Mouse (Mus musculus) left cerebral cortex, postnatal 4 days (tissue): ENCODE measurements around the gene Brinp1. TPM values are rescaled to one million over a fixed set of nuclear protein-coding genes. Genes with fewer than 3 reads are reported as not detected.
A peak's percentile ranks its signal among the peaks of the same experiment; 100 is the strongest.
"Not testable (repeated sequence)": the region's sequence is repeated elsewhere in the genome, so short reads cannot be mapped to it uniquely, and the experiment has no call there.

Source experiments
- DNase-seq: peaks from one replicate; pipeline ENCODE4 v3.0.0-alpha.2; 2022
- intact Hi-C: fragments of 180-260 bp; cut with DNase I; formaldehyde crosslinking; loops from one replicate; pipeline ENCODE4 v1.15.1; 2025
- total RNA-seq, 2 experiments: library from RNA; stranded (reverse); gene quantifications; 2 replicates each; pipeline ENCODE4 v1.2.3; 2021

The Brinp1 gene
- total RNA-seq, 2 experiments from 2014 or later = 127 to 133 TPM

GRCm38 (mm10) chr4:68846976-68847375, 107.2 kb downstream of the Brinp1 start:
- intact Hi-C loops = loop anchor here (10.0 kb wide), 1 partner anchor 822 kb away; no protein-coding TSS in a partner anchor
- peak; percentile 4 for DNase-seq

- DNase-seq = peak; percentile 32
- intact Hi-C loops = loop anchor here (10.0 kb wide), 1 partner anchor 821 kb away; no protein-coding TSS in a partner anchor
Measured at GRCm38 (mm10) chr4:68845964-68846363, 108.2 kb downstream of the Brinp1 start.

GRCm38 (mm10) chr4:68813997-68814396, 140.2 kb downstream of the Brinp1 start:
- intact Hi-C loops = not testable (repeated sequence)

GRCm38 (mm10) chr4:68806502-68806901, 147.7 kb downstream of the Brinp1 start:
- intact Hi-C loops = no loop called here
- no peak for DNase-seq

More at GRCm38 (mm10) chr4:68813997-68814396, 140.2 kb downstream of the Brinp1 start:
- not testable (repeated sequence) for DNase-seq

GRCm38 (mm10) chr4:68801923-68802855, 152.0 kb downstream of the Brinp1 start:
- intact Hi-C loops = no loop called here
- no peak for DNase-seq

GRCm38 (mm10) chr4:68790003-68790402, 164.2 kb downstream of the Brinp1 start:
- DNase-seq = peak; percentile 14
- intact Hi-C loops = no loop called here

- intact Hi-C loops = no loop called here
Measured at GRCm38 (mm10) chr4:68788477-68788999, 165.7 kb downstream of the Brinp1 start.

GRCm38 (mm10) chr4:68787642-68788041, 166.6 kb downstream of the Brinp1 start:
- DNase-seq = peak; percentile 32

More at GRCm38 (mm10) chr4:68788477-68788999, 165.7 kb downstream of the Brinp1 start:
- DNase-seq = no peak

GRCm38 (mm10) chr4:68768256-68768655, 185.9 kb downstream of the Brinp1 start:
- intact Hi-C loops = no loop called here
- DNase-seq = peak; percentile 47

More at GRCm38 (mm10) chr4:68787642-68788041, 166.6 kb downstream of the Brinp1 start:
- intact Hi-C loops = no loop called here

- intact Hi-C loops = no loop called here
- DNase-seq = no peak
Measured at GRCm38 (mm10) chr4:68767393-68767792, 186.8 kb downstream of the Brinp1 start.

- DNase-seq = peak; percentile 20
- intact Hi-C loops = no loop called here
Measured at GRCm38 (mm10) chr4:68765772-68766573, 188.2 kb downstream of the Brinp1 start.

GRCm38 (mm10) chr4:68764937-68765336, 189.3 kb downstream of the Brinp1 start:
- no peak for DNase-seq
- intact Hi-C loops = no loop called here

- intact Hi-C loops = no loop called here
- no peak for DNase-seq
Measured at GRCm38 (mm10) chr4:68720983-68721382, 233.2 kb downstream of the Brinp1 start.
